Mouse (Mus musculus) small intestine, adult 2 months (tissue): ENCODE results near the gene Olfr1555-ps1.

ENCODE experiments used
- CTCF ChIP-seq: fragments of 200-500 bp; IDR thresholded peaks from 2 replicates; pipeline ENCODE4 v1.5.1; 2012; ENCODE audit warnings: low read depth, mild to moderate bottlenecking, control low read depth, inconsistent platforms, low read length, moderate library complexity, mixed read lengths; ENCODE audit not compliant: insufficient replicate concordance, insufficient read length; ENCODE audit errors: extremely low read depth
- POLR2A ChIP-seq: fragments of 200-500 bp; IDR thresholded peaks from 2 replicates; pipeline ENCODE4 v1.6.1; 2012; ENCODE audit warnings: low read depth, mild to moderate bottlenecking, control low read depth, inconsistent platforms, low read length, moderate library complexity

- no peak for TF ChIP-seq POLR2A
- TF ChIP-seq CTCF: no peak
Observed at GRCm38 (mm10) chr19:12200334-12200733, 30.4 kb upstream of the Olfr1555-ps1 start, which contains the start of gene Olfr1431.
